Mouse (Mus musculus) myocyte (in vitro differentiated cells): ENCODE results near the gene Adamts17. TPM values are rescaled to one million over a fixed set of nuclear protein-coding genes. Genes with fewer than 3 reads are reported as not detected.

Experiments
- H3K27me3 ChIP-seq: one replicate; pipeline ENCODE4 v1.6.1; 2011; ENCODE audit not compliant: control insufficient read depth, insufficient read depth, insufficient read length
- H3K36me3 ChIP-seq: one replicate; pipeline ENCODE4 v1.6.1; 2011; ENCODE audit not compliant: control insufficient read depth, insufficient read depth
- H3K4me2 ChIP-seq: one replicate; pipeline ENCODE4 v1.6.1; 2011; ENCODE audit warnings: low read depth, control low read depth
- H3K4me3 ChIP-seq: one replicate; pipeline ENCODE4 v1.5.1; 2011; ENCODE audit warnings: mild to moderate bottlenecking, control low read depth, moderate library complexity
- H3K79me2 ChIP-seq: one replicate; pipeline ENCODE4 v1.6.1; 2011; ENCODE audit not compliant: control insufficient read depth, insufficient read depth
- H3ac ChIP-seq: one replicate; pipeline ENCODE4 v1.6.1; 2011; ENCODE audit not compliant: control insufficient read depth, insufficient read length
- CEBPB ChIP-seq: IDR thresholded peaks from 2 replicates; pipeline ENCODE4 v1.6.1; 2011; ENCODE audit warnings: mild to moderate bottlenecking, moderate library complexity; ENCODE audit not compliant: poor library complexity, insufficient read depth, severe bottlenecking
- E2F4 ChIP-seq: IDR thresholded peaks from one replicate; pipeline ENCODE4 v1.6.1; 2011; ENCODE audit warnings: mild to moderate bottlenecking, control low read depth, moderate library complexity; ENCODE audit not compliant: insufficient read depth
- MAX ChIP-seq: IDR thresholded peaks from one replicate; pipeline ENCODE4 v1.6.1; 2011; ENCODE audit warnings: low read depth, mild to moderate bottlenecking, control low read depth
- MYOD1 ChIP-seq, 3 experiments: IDR thresholded peaks; one replicate each; pipeline ENCODE4 v1.6.1; 2011; ENCODE audit warnings: control low read depth in 2 of 3, low read depth in 2 of 3, mild to moderate bottlenecking in 2 of 3, moderate library complexity in 1 of 3; ENCODE audit not compliant: insufficient read length in 2 of 3, control insufficient read depth in 1 of 3
- MYOG ChIP-seq, 3 experiments: IDR thresholded peaks; one replicate each; pipeline ENCODE4 v1.6.1; 2011; ENCODE audit warnings: control low read depth in 2 of 3, low read depth in 2 of 3, mild to moderate bottlenecking in 2 of 3; ENCODE audit not compliant: insufficient read length in 2 of 3, control insufficient read depth in 1 of 3, insufficient read depth in 1 of 3
- POLR2A ChIP-seq: IDR thresholded peaks from one replicate; pipeline ENCODE4 v1.6.1; 2011; ENCODE audit warnings: low read depth, mild to moderate bottlenecking, control low read depth, moderate library complexity; ENCODE audit not compliant: insufficient read length
- POLR2AphosphoS2 ChIP-seq: IDR thresholded peaks from one replicate; pipeline ENCODE4 v1.6.1; 2011; ENCODE audit warnings: low read depth, control low read depth; ENCODE audit not compliant: insufficient read length
- REST ChIP-seq: IDR thresholded peaks from one replicate; pipeline ENCODE4 v1.6.1; 2011; ENCODE audit warnings: mild to moderate bottlenecking, control low read depth, moderate library complexity; ENCODE audit not compliant: insufficient read depth, insufficient read length
- SRF ChIP-seq: IDR thresholded peaks from one replicate; pipeline ENCODE4 v1.6.1; 2011; ENCODE audit warnings: low read depth; ENCODE audit not compliant: control insufficient read depth, insufficient read length
- TCF12 ChIP-seq: IDR thresholded peaks from one replicate; pipeline ENCODE4 v1.6.1; 2011; ENCODE audit warnings: mild to moderate bottlenecking, control low read depth; ENCODE audit not compliant: poor library complexity, insufficient read depth, severe bottlenecking
- TCF3 ChIP-seq: IDR thresholded peaks from one replicate; pipeline ENCODE4 v1.6.1; 2011; ENCODE audit warnings: low read depth, control low read depth; ENCODE audit not compliant: insufficient read length
- USF1 ChIP-seq: IDR thresholded peaks from one replicate; pipeline ENCODE4 v1.6.1; 2011; ENCODE audit warnings: low read depth, mild to moderate bottlenecking, control low read depth, moderate library complexity
- polyA plus RNA-seq: library from polyadenylated mRNA; unstranded; fragments of >200 nt; fragmentation: generic; extraction: Trizol; gene quantifications from one replicate; pipeline ENCODE4 v1.2.1, GENCODE M21; 2012; ENCODE audit warnings: missing spikeins

Gene Adamts17
- polyA plus RNA-seq, 1 experiment = 1.8 TPM

- no peak for TF ChIP-seq POLR2A
- no peak for TF ChIP-seq E2F4
- TF ChIP-seq CEBPB = no peak
- no peak for TF ChIP-seq MAX
- no peak for TF ChIP-seq MYOD1 (IDR thresholded peaks at IDR 0.05; ENCODE audit: control insufficient read depth in 1 of 3, insufficient read length in 2 of 3, low read depth in 2 of 3)
- no peak for TF ChIP-seq USF1
- no peak for TF ChIP-seq TCF12
- no peak for TF ChIP-seq TCF3
- no peak for TF ChIP-seq REST
- no peak for TF ChIP-seq MYOG (IDR thresholded peaks at IDR 0.05; ENCODE audit: control insufficient read depth in 1 of 3, insufficient read depth in 1 of 3, insufficient read length in 2 of 3, low read depth in 2 of 3)
- TF ChIP-seq POLR2AphosphoS2 = no peak
- no peak for TF ChIP-seq SRF
- H3K4me2 ChIP-seq = no peak overlapping the region
- no peak overlapping the region for H3ac ChIP-seq
- no peak overlapping the region for H3K4me3 ChIP-seq
- H3K79me2 ChIP-seq = no peaks in the 10 kb centered on the region
- H3K36me3 ChIP-seq = no peaks in the 10 kb centered on the region
- H3K27me3 ChIP-seq = peaks cover 40% of the 10 kb centered on the region
Observed at GRCm38 (mm10) chr7:66969199-66969598, 129.7 kb downstream of the Adamts17 start.

DNA sequence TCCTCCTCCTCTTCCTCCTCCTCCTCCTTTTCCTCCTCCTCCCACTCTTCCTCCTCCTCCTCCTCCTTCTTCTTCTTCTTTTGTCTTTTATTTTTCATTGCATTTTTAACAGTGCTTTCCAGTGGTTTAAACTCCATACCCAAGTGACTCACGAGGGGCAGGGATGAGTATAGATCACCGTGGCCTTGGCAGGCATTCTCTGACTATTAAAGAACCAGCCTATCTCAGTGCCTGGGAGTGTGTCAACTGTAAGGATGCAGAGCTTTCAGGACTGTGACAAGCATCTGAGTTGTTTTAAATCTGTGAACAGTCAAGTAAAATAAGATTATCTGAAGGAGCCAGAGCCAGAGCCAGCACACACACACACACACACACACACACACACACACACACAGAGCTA is 130.7 kb downstream of the Adamts17 start:
- Histone ChIP-seq H3K79me2 (no peaks in the 10 kb centered on the region), H3ac (no peak overlapping the region), H3K4me2 (no peak overlapping the region), H3K27me3 (peaks cover 48% of the 10 kb centered on the region), H3K36me3 (no peaks in the 10 kb centered on the region), H3K4me3 (no peak overlapping the region)
- TF ChIP-seq POLR2AphosphoS2 = no peak
- no peak for TF ChIP-seq MYOD1 (IDR thresholded peaks at IDR 0.05; ENCODE audit: control insufficient read depth in 1 of 3, insufficient read length in 2 of 3, low read depth in 2 of 3)
- no peak for TF ChIP-seq SRF
- TF ChIP-seq E2F4 = no peak
- TF ChIP-seq TCF3 = no peak
- no peak for TF ChIP-seq MYOG (IDR thresholded peaks at IDR 0.05; ENCODE audit: control insufficient read depth in 1 of 3, insufficient read depth in 1 of 3, insufficient read length in 2 of 3, low read depth in 2 of 3)
- no peak for TF ChIP-seq TCF12

DNA sequence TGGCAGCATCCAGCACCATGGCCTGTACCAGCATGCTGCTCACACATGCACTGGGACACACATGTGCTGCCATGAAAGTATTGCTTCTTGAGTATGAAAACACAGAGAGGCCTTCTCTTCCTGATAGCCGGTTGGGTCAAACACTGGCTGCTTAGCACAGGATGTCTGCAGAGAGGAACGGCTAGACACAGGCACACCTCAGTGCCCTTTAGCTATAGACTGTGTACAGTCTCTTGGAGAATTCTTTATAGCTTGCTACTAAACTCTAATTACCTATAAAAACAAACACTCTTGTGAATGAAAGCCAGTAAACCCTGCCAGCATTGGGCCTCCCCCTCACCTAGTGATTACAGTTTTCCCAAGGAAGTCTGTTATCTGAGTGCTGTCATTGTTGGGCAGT is 131.4 kb downstream of the Adamts17 start:
- H3K36me3 ChIP-seq = no peaks in the 10 kb centered on the region
- H3K79me2 ChIP-seq = no peaks in the 10 kb centered on the region
- H3K4me2 ChIP-seq = no peak overlapping the region
- H3ac ChIP-seq = no peak overlapping the region
- no peak overlapping the region for H3K4me3 ChIP-seq
- TF ChIP-seq USF1 = no peak
- TF ChIP-seq CEBPB = no peak
- no peak for TF ChIP-seq TCF3
- no peak for TF ChIP-seq SRF
- H3K27me3 ChIP-seq = peaks cover 43% of the 10 kb centered on the region

DNA sequence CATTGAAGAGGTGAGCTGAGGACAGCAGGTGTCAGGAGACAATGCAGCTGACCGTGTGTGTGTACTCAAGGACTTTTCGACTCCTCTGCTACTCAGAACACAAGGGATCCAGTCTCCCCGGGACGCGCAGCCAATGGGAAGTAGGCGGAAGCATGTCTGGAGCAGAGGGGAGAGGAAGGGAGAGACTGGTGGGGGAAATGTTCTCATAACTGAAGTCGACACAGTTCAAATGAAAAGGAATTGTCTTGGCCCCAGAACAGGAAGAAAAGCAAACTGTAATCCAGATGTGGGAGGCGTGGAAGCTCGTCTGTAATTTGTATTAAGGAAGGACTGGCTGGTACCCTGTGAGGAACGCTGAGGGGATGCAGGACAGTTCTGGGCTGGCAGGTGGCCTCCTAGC is 135.3 kb downstream of the Adamts17 start:
- H3K4me2 ChIP-seq = no peak overlapping the region
- no peak overlapping the region for H3K4me3 ChIP-seq
- no peak overlapping the region for H3ac ChIP-seq
- H3K79me2 ChIP-seq = no peaks in the 10 kb centered on the region
- peaks cover 39% of the 10 kb centered on the region for H3K27me3 ChIP-seq
- TF ChIP-seq MYOG (IDR thresholded peaks at IDR 0.05; ENCODE audit: control insufficient read depth in 1 of 3, insufficient read depth in 1 of 3, insufficient read length in 2 of 3, low read depth in 2 of 3) (no peak), MAX (no peak)
- no peaks in the 10 kb centered on the region for H3K36me3 ChIP-seq

GRCm38 (mm10) chr7:66976371-66976770 is 136.8 kb downstream of the Adamts17 start:
- TF ChIP-seq MAX (no peak), CEBPB (no peak), POLR2A (no peak), MYOD1 (IDR thresholded peaks at IDR 0.05; ENCODE audit: control insufficient read depth in 1 of 3, insufficient read length in 2 of 3, low read depth in 2 of 3) (no peak), SRF (no peak), E2F4 (no peak), TCF12 (no peak), MYOG (IDR thresholded peaks at IDR 0.05; ENCODE audit: control insufficient read depth in 1 of 3, insufficient read depth in 1 of 3, insufficient read length in 2 of 3, low read depth in 2 of 3) (no peak), USF1 (no peak), TCF3 (no peak), REST (no peak), POLR2AphosphoS2 (no peak)
- H3K27me3 ChIP-seq = peaks cover 38% of the 10 kb centered on the region
- no peaks in the 10 kb centered on the region for H3K79me2 ChIP-seq
- H3ac ChIP-seq = no peak overlapping the region
- no peak overlapping the region for H3K4me3 ChIP-seq
- no peak overlapping the region for H3K4me2 ChIP-seq
- H3K36me3 ChIP-seq = no peaks in the 10 kb centered on the region
